ENCODE assay signal across 9 mouse cellular contexts in the genomic region with DNA sequence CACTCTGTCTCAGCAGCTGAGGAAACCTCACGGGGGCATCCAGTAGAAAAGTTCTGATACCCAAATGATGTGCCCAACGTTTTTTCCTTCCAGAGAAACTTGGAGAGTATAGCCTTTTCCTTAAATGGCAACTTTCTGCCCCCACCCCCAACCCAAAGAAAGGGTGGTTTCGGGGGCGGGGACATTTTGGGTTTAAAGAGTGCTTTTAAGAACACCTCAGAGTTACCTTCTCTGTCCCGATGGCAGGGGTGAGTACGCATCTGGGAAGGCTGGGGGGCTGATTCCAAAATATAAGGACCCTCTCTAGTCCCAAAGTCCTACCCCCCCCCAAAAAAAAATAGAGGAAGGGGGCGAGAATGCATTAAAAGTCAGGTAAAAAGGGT. TPM values are rescaled to one million over a fixed set of nuclear protein-coding genes. Genes with fewer than 3 reads are reported as not detected.
A peak's percentile ranks its signal among the peaks of the same experiment; 100 is the strongest.
DNase-seq lines count a peak whose midpoint lies in the region; TF ChIP-seq lines count a peak whose summit lies in the region.
"Had no signal": no experiment of that assay in that cellular context is flagged by ENCODE, and none has a peak within 500 bp of the region (broad histone marks: within the 10 kb centered on the region; RNA-seq: fewer than 3 reads in every experiment).

No protein-coding gene starts in this region.

- DNase-seq in cerebellum, adult 2 months: no peak
- DNase-seq in cerebellum, adult 9-10 months: no peak
- DNase-seq in testis, postnatal 10 days (ENCODE audit: low spot score): no peak
- peak; percentile 11 for DNase-seq in lung, postnatal 36 days
- peak; percentile 78 for DNase-seq in thymus, postnatal 4 days
- no peak for DNase-seq in layer of hippocampus, adult 8-10 months (ENCODE audit: low spot score in 2 of 2)
- DNase-seq in frontal cortex, postnatal 36 days (ENCODE audit: low spot score in 2 of 2): no peak

- TF ChIP-seq POLR2A in cerebellum, adult 2 months (IDR thresholded peaks at IDR 0.05; ENCODE audit: borderline replicate concordance, insufficient read depth, low read length): no peak
- TF ChIP-seq POLR2A in testis, adult 2 months (IDR thresholded peaks at IDR 0.05; ENCODE audit: control insufficient read depth, low read depth, low read length): no peak

- WGBS in cerebellum, adult 2 months: 9% methylated on average over 7 of the region's 7 CpGs

- no peak for TF ChIP-seq CTCF in cerebellum, adult 2 months (IDR thresholded peaks at IDR 0.05; ENCODE audit: borderline replicate concordance, insufficient read depth, low read depth, low read length)
- TF ChIP-seq CTCF in testis, adult 2 months (IDR thresholded peaks at IDR 0.05; ENCODE audit: control insufficient read depth, insufficient read depth, insufficient replicate concordance, low read depth, low read length): no peak

- H3K36me3 ChIP-seq in testis, adult 2 months (ENCODE audit: control insufficient read depth, insufficient read depth, low read length): no peaks in the 10 kb centered on the region

- peaks cover 9% of the 10 kb centered on the region; the same call in 1 of the 2 replicates for H3K27me3 ChIP-seq in cerebellum, adult 2 months (ENCODE audit: control insufficient read depth, insufficient read depth, low read length)
- peaks cover 2% of the 10 kb centered on the region for H3K27me3 ChIP-seq in testis, adult 2 months (ENCODE audit: control insufficient read depth, insufficient read depth, low read length)

- H3K4me1 ChIP-seq in cerebellum, adult 2 months (ENCODE audit: control insufficient read depth, insufficient read depth, low read length): no peaks in the 10 kb centered on the region; the same call in 1 of the 2 replicates
- peaks cover 22% of the 10 kb centered on the region for H3K4me1 ChIP-seq in testis, adult 2 months (ENCODE audit: control insufficient read depth, insufficient read depth, low read length)

- no peak overlapping the region for H3K27ac ChIP-seq in cerebellum, adult 2 months (ENCODE audit: insufficient read depth, low read length)
- no peak overlapping the region; the same call in 1 of the 2 replicates for H3K27ac ChIP-seq in testis, adult 2 months (ENCODE audit: control insufficient read depth, insufficient read depth, low read depth, low read length)

- peak overlapping the region; percentile 10 for H3K4me3 ChIP-seq in cerebellum, adult 2 months (replicated peaks; ENCODE audit: insufficient read depth, low read depth, low read length)
- peak overlapping the region; percentile 93 for H3K4me3 ChIP-seq in testis, adult 2 months (ENCODE audit: control insufficient read depth, low read depth, low read length)

RNA-seq across cellular contexts. Expression of a gene that starts 2.3 kb away (rescaled TPM):
- polyA plus RNA-seq in cerebellum, adult 2 months (2012; rRNA removed): 6.1 and 6.8 TPM in 2 replicates
- 84.7 and 86.2 TPM in 2 replicates for polyA plus RNA-seq in testis, adult 2 months (2012; rRNA removed)
- 10 to 100 TPM in 1 of 4 experiments, 1 to 10 TPM in 3; 6.0 to 10.8 (median 6.5) TPM for total RNA-seq in layer of hippocampus, adult 8-10 months (2022)
- total RNA-seq: common myeloid progenitor, adult 5-6 weeks had no signal

Comparison
In these comparisons a context has a peak if more than half of its experiments do, and no peak if none do; other contexts are left out.
1. DNase-seq: peak in lung, postnatal 36 days (single experiment) and thymus, postnatal 4 days (single experiment); none in cerebellum, adult 2 months (0 of 2), cerebellum, adult 9-10 months (single experiment), testis, postnatal 10 days (single experiment), layer of hippocampus, adult 8-10 months (0 of 2) and frontal cortex, postnatal 36 days (0 of 2).
2. RNA of a gene that starts 2.3 kb away (polyA plus RNA-seq): 84.7 to 86.2 TPM in testis, adult 2 months; 6.1 to 6.8 TPM in cerebellum, adult 2 months; every median in the first group is over 10 times any median in the second.